Mouse (Mus musculus): Measurements from ENCODE around the gene Srr.

- 0 out of 2 replicates have a peak, but pooled peaks have one; percentile 2 for TF ChIP-seq POLR2A (IDR thresholded peaks at IDR 0.05; ENCODE audit: extremely low read depth, insufficient read depth, low read length)
- TF ChIP-seq CTCF (IDR thresholded peaks at IDR 0.05; ENCODE audit: low read depth, low read length): peak; percentile 41
Measured at GRCm38 (mm10) chr11:74895980-74896900, 29.5 kb downstream of the Srr start.
